Mouse (Mus musculus) G1E (cell line): ENCODE data around the gene Hoxd10.

ENCODE experiments used
- CTCF ChIP-seq: IDR thresholded peaks from 2 replicates; pipeline ENCODE4 v1.5.1; 2012; ENCODE audit warnings: low read depth, low read length, inconsistent platforms, mixed read lengths
- POLR2AphosphoS5 ChIP-seq: IDR thresholded peaks from 2 replicates; pipeline ENCODE4 v1.6.1; 2012; ENCODE audit warnings: low read depth, low read length, inconsistent platforms; ENCODE audit not compliant: insufficient replicate concordance

DNA sequence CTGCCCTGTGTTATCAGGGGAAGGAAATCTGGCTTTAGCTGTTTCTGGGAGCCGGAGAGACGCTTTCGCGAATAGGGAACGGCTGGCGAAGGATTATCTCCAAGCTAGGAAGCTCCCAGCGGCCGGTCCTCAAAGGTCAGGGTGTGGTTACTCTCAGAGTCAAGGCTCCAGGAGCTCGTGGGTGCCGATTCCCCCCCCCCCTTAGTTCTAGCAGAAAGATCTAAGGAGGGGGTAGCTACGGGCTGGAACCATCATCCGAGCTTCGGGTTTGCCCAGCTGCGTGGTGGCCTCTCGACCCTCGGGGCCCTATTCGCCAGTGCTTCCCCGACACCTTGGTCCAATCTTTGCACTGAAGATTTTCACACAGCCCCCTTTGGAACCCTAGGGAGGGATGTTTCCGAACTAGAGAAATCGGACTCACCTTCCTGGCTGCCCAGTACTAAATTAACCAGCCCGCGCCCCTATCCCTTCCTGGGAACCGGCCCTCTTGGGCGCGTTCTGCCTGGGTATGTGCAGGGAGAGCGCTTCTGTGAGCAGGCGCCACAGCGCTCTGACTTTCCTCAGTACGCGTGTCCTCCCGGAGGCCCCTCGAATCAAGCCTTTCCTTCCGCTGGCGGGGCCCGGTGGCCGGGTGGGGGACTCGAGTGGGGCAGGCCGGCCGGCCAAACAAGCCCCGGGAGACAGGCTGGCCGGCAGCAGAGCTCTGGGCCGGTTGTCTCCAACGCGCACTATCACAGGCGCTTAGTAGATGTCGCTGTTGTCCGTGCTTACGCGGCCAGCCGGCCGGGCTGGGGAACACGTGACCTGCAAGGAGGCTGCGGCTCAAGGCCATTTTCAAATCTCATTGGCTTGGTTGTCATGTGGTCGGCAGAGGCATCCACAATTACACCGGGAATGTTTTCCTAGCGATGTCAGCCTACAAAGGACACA lies at the start of gene Hoxd10:
- TF ChIP-seq CTCF = no peak
- no peak for TF ChIP-seq POLR2AphosphoS5
